Mouse (Mus musculus) E14TG2a.4 (cell line): ENCODE measurements around the gene Acin1.

ENCODE experiments used
- CTCF ChIP-seq: conservative IDR thresholded peaks from 2 replicates; pipeline ENCODE4 v1.5.1; 2014; ENCODE audit warnings: low read length
- NANOG ChIP-seq: IDR thresholded peaks from 2 replicates; pipeline ENCODE4 v1.6.1; 2014; ENCODE audit warnings: borderline replicate concordance, low read length, mixed read lengths

- TF ChIP-seq CTCF = no peak
- no peak for TF ChIP-seq NANOG
Measured at GRCm38 (mm10) chr14:54647900-54648299, 38.8 kb downstream of the Acin1 start.
